Mouse (Mus musculus) left cerebral cortex, postnatal 10 days (tissue): ENCODE data around the gene Ugt1a6b. TPM values are rescaled to one million over a fixed set of nuclear protein-coding genes. Genes with fewer than 3 reads are reported as not detected.
"Not testable (repeated sequence)": the region's sequence is repeated elsewhere in the genome, so short reads cannot be mapped to it uniquely, and the experiment has no call there.

Experiments
- DNase-seq, 2 experiments: peaks; one replicate each; pipeline ENCODE4 v3.0.0; 2021 to 2022; ENCODE audit warnings: low spot score in 2 of 2, mixed read lengths in 1 of 2; ENCODE audit errors: extremely low spot score in 1 of 2
- intact Hi-C: fragments of 180-260 bp; cut with DNase I; formaldehyde crosslinking; loops from one replicate; pipeline ENCODE4 v1.15.1; 2025
- total RNA-seq, 2 experiments: library from RNA; stranded (reverse); gene quantifications; 2 replicates each; pipeline ENCODE4 v1.2.3; 2021

Ugt1a6b gene
- total RNA-seq, 2 experiments from 2014 or later = 0.24 TPM; not detected in 1

GRCm38 (mm10) chr1:88216551-88216950 lies 113.5 kb downstream of the Ugt1a6b start:
- no peak for DNase-seq

GRCm38 (mm10) chr1:88217144-88217543 lies 114.1 kb downstream of the Ugt1a6b start:
- intact Hi-C loops = no loop called here
- peak in 1 of 2 experiments; percentile 42 for DNase-seq

More at GRCm38 (mm10) chr1:88216551-88216950, 113.5 kb downstream of the Ugt1a6b start:
- intact Hi-C loops = no loop called here

- intact Hi-C loops = no loop called here
- peak in 1 of 2 experiments; percentile 15 for DNase-seq
Observed at GRCm38 (mm10) chr1:88217576-88217975, 114.5 kb downstream of the Ugt1a6b start.

GRCm38 (mm10) chr1:88218051-88218450 lies 115.0 kb downstream of the Ugt1a6b start:
- peak in 1 of 2 experiments; percentile 51 for DNase-seq
- intact Hi-C loops = no loop called here

GRCm38 (mm10) chr1:88218591-88218990 lies 115.5 kb downstream of the Ugt1a6b start:
- peak in 1 of 2 experiments; percentile 17 for DNase-seq
- intact Hi-C loops = no loop called here

GRCm38 (mm10) chr1:88219054-88219453 lies 116.0 kb downstream of the Ugt1a6b start:
- DNase-seq = peak in 1 of 2 experiments; percentile 16
- intact Hi-C loops = no loop called here

GRCm38 (mm10) chr1:88220336-88220735 lies 117.3 kb downstream of the Ugt1a6b start:
- intact Hi-C loops = no loop called here
- peak in 1 of 2 experiments; percentile 14 for DNase-seq

GRCm38 (mm10) chr1:88222216-88222615 lies 119.2 kb downstream of the Ugt1a6b start:
- intact Hi-C loops = no loop called here
- no peak for DNase-seq

GRCm38 (mm10) chr1:88223011-88223515 lies 120.0 kb downstream of the Ugt1a6b start:
- peak in 1 of 2 experiments; percentile 18 for DNase-seq
- intact Hi-C loops = not testable (repeated sequence)

GRCm38 (mm10) chr1:88223591-88223990 lies 120.5 kb downstream of the Ugt1a6b start:
- intact Hi-C loops = no loop called here

GRCm38 (mm10) chr1:88224029-88224776 lies 121.2 kb downstream of the Ugt1a6b start:
- peak in 1 of 2 experiments; percentile 38 for DNase-seq
- intact Hi-C loops = no loop called here

More at GRCm38 (mm10) chr1:88223591-88223990, 120.5 kb downstream of the Ugt1a6b start:
- DNase-seq = peak in 1 of 2 experiments; percentile 27

GRCm38 (mm10) chr1:88225301-88225700 lies 122.2 kb downstream of the Ugt1a6b start:
- intact Hi-C loops, DNase-seq: not testable (repeated sequence)

- DNase-seq = no peak
- intact Hi-C loops = no loop called here
Observed at GRCm38 (mm10) chr1:88225741-88226140, 122.7 kb downstream of the Ugt1a6b start.

GRCm38 (mm10) chr1:88226670-88227379 lies 123.8 kb downstream of the Ugt1a6b start, which contains the start of gene Mroh2a:
Gene Mroh2a, plus strand, starts transcription at chr1:88226986.
- peak in 1 of 2 experiments; percentile 34 for DNase-seq
- intact Hi-C loops = no loop called here

GRCm38 (mm10) chr1:88227482-88227881 lies 124.4 kb downstream of the Ugt1a6b start:
- DNase-seq = peak in 1 of 2 experiments; percentile 17
- intact Hi-C loops = no loop called here

- intact Hi-C loops = no loop called here
Observed at GRCm38 (mm10) chr1:88228121-88228520, 125.1 kb downstream of the Ugt1a6b start.

GRCm38 (mm10) chr1:88229566-88229965 lies 126.5 kb downstream of the Ugt1a6b start:
- DNase-seq = no peak

More at GRCm38 (mm10) chr1:88228121-88228520, 125.1 kb downstream of the Ugt1a6b start:
- peak in 1 of 2 experiments; percentile 45 for DNase-seq

GRCm38 (mm10) chr1:88229986-88230385 lies 126.9 kb downstream of the Ugt1a6b start:
- peak in 1 of 2 experiments; percentile 60 for DNase-seq
- intact Hi-C loops = no loop called here

More at GRCm38 (mm10) chr1:88229566-88229965, 126.5 kb downstream of the Ugt1a6b start:
- intact Hi-C loops = no loop called here

GRCm38 (mm10) chr1:88230421-88230820 lies 127.4 kb downstream of the Ugt1a6b start:
- intact Hi-C loops = no loop called here
- DNase-seq = peak in 1 of 2 experiments; percentile 38
